In the genomic region with DNA sequence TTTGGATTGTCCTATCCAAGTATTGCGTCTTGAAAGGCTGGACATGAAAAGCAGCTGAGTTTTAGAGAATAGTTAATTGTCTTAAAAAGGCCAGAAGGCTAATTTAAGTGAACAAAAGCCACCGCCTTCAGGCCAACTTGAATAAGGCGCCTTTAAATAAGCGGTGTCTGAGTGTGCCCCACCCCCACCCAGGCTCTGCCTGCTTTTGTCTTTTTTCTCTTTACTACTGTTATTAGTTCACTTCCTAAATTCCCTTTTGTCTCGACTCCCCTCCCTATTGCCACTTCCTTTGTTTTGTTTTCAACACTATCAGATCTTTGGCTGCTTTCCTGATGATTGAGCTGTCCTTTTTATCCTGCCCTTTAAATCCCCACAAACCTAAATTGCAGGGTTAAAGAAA, we compare ENCODE assay signal across 8 mouse cellular contexts. TPM values are rescaled to one million over a fixed set of nuclear protein-coding genes. Genes with fewer than 3 reads are reported as not detected.
DNase-seq lines count a peak whose midpoint lies in the region; ATAC-seq and TF ChIP-seq lines count a peak whose summit lies in the region.

No protein-coding gene starts in this region.

- H3K27me3 ChIP-seq in liver, adult 2 months (ENCODE audit: control insufficient read depth, insufficient read depth, low read length) = no peaks in the 10 kb centered on the region
- H3K27me3 ChIP-seq in midbrain, embryonic 15.5 days (replicated peaks) = no peaks in the 10 kb centered on the region

- H3K4me3 ChIP-seq in liver, adult 2 months (ENCODE audit: insufficient read depth, low read depth, low read length) = no peak overlapping the region
- peak overlapping the region; percentile 67 for H3K4me3 ChIP-seq in midbrain, embryonic 15.5 days

- H3K27ac ChIP-seq in liver, adult 2 months (replicated peaks; ENCODE audit: insufficient read depth, low read depth, low read length) = peak overlapping the region; percentile 28; the same call in 1 of the 2 replicates
- peak overlapping the region; percentile 98 for H3K27ac ChIP-seq in midbrain, embryonic 15.5 days

- intact Hi-C loops in left cerebral cortex, postnatal 10 days (cut with DNase I) = no loop called here

- peak; percentile 20 to 62 for DNase-seq in left cerebral cortex, postnatal 10 days (ENCODE audit: extremely low spot score in 1 of 2, low spot score in 2 of 2)
- DNase-seq in left cerebral cortex, adult 11 months (ENCODE audit: low spot score) = no peak
- peak; percentile 49 to 62 for DNase-seq in cerebellum, postnatal 14 days
- peak; percentile 31 for DNase-seq in gastrocnemius, postnatal 10 days
- DNase-seq in induced T-regulatory cell, adult 2 months (ENCODE audit: low read depth) = peak; percentile 81
- DNase-seq in liver, adult 2 months (ENCODE audit: extremely low read depth, low read depth, low spot score) = peak; percentile 43
- peak; percentile 30 for DNase-seq in thymus, postnatal 25 days

- peak; percentile 31 for ATAC-seq in midbrain, embryonic 15.5 days (replicated peaks)

- no peaks in the 10 kb centered on the region for H3K79me2 ChIP-seq in liver, adult 2 months (ENCODE audit: control insufficient read depth, insufficient read depth, low read length)

- peak overlapping the region; percentile 68 for H3K4me2 ChIP-seq in midbrain, embryonic 15.5 days

- H3K9ac ChIP-seq in liver, adult 2 months (ENCODE audit: low read depth, low read length) = no peak overlapping the region
- H3K9ac ChIP-seq in midbrain, embryonic 15.5 days = 0 out of 2 replicates have a peak overlapping the region, but pooled peaks have one; percentile 78

- WGBS in liver, adult 2 months = 32% methylated on average over 5 of the region's 5 CpGs
- under 1% methylated on average over 5 of the region's 5 CpGs for WGBS in midbrain, embryonic 15.5 days

- TF ChIP-seq POLR2A in liver, adult 2 months (IDR thresholded peaks at IDR 0.05; ENCODE audit: extremely low read depth, insufficient read depth, low read length) = no peak

- TF ChIP-seq CTCF in liver, adult 2 months (IDR thresholded peaks at IDR 0.05; ENCODE audit: low read depth, low read length) = no peak

- H3K4me1 ChIP-seq in liver, adult 2 months (ENCODE audit: control insufficient read depth, insufficient read depth, low read length) = peaks cover 5% of the 10 kb centered on the region; the same call in 1 of the 2 replicates
- H3K4me1 ChIP-seq in midbrain, embryonic 15.5 days = peaks cover 11% of the 10 kb centered on the region

- no peaks in the 10 kb centered on the region for H3K9me3 ChIP-seq in midbrain, embryonic 15.5 days

- no peaks in the 10 kb centered on the region for H3K36me3 ChIP-seq in liver, adult 2 months (ENCODE audit: control insufficient read depth, insufficient read depth, low read length)
- H3K36me3 ChIP-seq in midbrain, embryonic 15.5 days (replicated peaks) = no peaks in the 10 kb centered on the region

RNA-seq across cellular contexts. Expression of gene Ccnl1, which starts 17.3 kb away (rescaled TPM):
- 10 to 100 TPM; 55.8 to 57.5 TPM for total RNA-seq in left cerebral cortex, postnatal 10 days (2021)
- 10 to 100 TPM; 22.7 to 36.5 TPM for total RNA-seq in gastrocnemius, postnatal 10 days (2021)
- total RNA-seq in liver, adult 2 months (2014; rRNA removed) = 49.5 and 55.5 TPM in 2 replicates
- 14.0 and 20.0 TPM in 2 replicates for polyA plus RNA-seq in liver, adult 2 months (2012; rRNA removed)
- 68.6 and 69.9 TPM in 2 replicates for polyA plus RNA-seq in midbrain, embryonic 15.5 days (2015; fragmentation: Nextera tagmentation; extraction: Ambion mirVana)
